Mouse (Mus musculus) kidney, postnatal 0 days (tissue): ENCODE measurements around the gene Abca12. TPM values are rescaled to one million over a fixed set of nuclear protein-coding genes. Genes with fewer than 3 reads are reported as not detected.

Experiments
- ATAC-seq: fragments of 200-750 bp; cut with Nextera tagmentation; replicated peaks from 2 replicates; pipeline ENCODE4 v1.8.0; 2017; ENCODE audit warnings: low read depth, moderate number of reproducible peaks, moderate TSS enrichment, moderate library complexity; ENCODE audit not compliant: low FRiP score
- DNase-seq: peaks from one replicate; pipeline ENCODE4 v3.0.0-alpha.2; 2016; ENCODE audit warnings: low spot score
- H3K27ac ChIP-seq: fragments of 300-500 bp; sonication (generic); 2 replicates; pipeline ENCODE4 v1.5.1; 2014; ENCODE audit warnings: mild to moderate bottlenecking
- H3K27me3 ChIP-seq: fragments of 300-500 bp; sonication (generic); 2 replicates; pipeline ENCODE4 v1.6.1; 2014; ENCODE audit warnings: low read length, mixed read lengths; ENCODE audit not compliant: insufficient read depth
- H3K36me3 ChIP-seq: fragments of 300-500 bp; sonication (generic); 2 replicates; pipeline ENCODE4 v1.6.1; 2014; ENCODE audit warnings: low read length, mixed read lengths; ENCODE audit not compliant: insufficient read depth
- H3K4me1 ChIP-seq: fragments of 300-500 bp; sonication (generic); replicated peaks from 2 replicates; pipeline ENCODE4 v1.6.1; 2014; ENCODE audit warnings: antibody characterized with exemption, low read length, mixed read lengths; ENCODE audit not compliant: insufficient read depth
- H3K4me2 ChIP-seq: fragments of 300-500 bp; sonication (generic); 2 replicates; pipeline ENCODE4 v1.6.1; 2014; ENCODE audit warnings: mild to moderate bottlenecking, low read length, moderate library complexity, mixed read lengths
- H3K4me3 ChIP-seq: fragments of 300-500 bp; sonication (generic); replicated peaks from 2 replicates; pipeline ENCODE4 v1.5.1; 2014; ENCODE audit warnings: low read depth, low read length
- H3K9ac ChIP-seq: fragments of 300-500 bp; sonication (generic); 2 replicates; pipeline ENCODE4 v1.6.1; 2014; ENCODE audit warnings: low read depth, low read length
- H3K9me3 ChIP-seq: fragments of 300-500 bp; sonication (generic); replicated peaks from 2 replicates; pipeline ENCODE4 v1.6.1; 2016; ENCODE audit warnings: low read length, inconsistent platforms, mixed read lengths
- CTCF ChIP-seq: IDR thresholded peaks from 2 replicates; pipeline ENCODE4 v1.5.1; 2016; ENCODE audit warnings: antibody characterized with exemption, low read depth, mild to moderate bottlenecking, moderate library complexity
- WGBS: fragments of 180-500 bp; shearing (Covaris S2); extraction: QIAGEN DNeasy Blood & Tissue Kit; methylation state at CpG from one replicate; pipeline ENCODE4 v1.1.7; 2014; 5-methylcytosine and 5-hydroxymethylcytosine counted together
- polyA plus RNA-seq: library from polyadenylated mRNA; unstranded; fragments of >200 nt; fragmentation: Nextera tagmentation; extraction: Ambion mirVana; gene quantifications from 2 replicates; pipeline ENCODE4 v1.2.1, GENCODE M21; 2015

Gene Abca12
- polyA plus RNA-seq, 1 experiment from 2014 or later = not detected

GRCm38 (mm10) chr1:71341370-71342260 is 73.1 kb downstream of the Abca12 start:
- ATAC-seq = no peak
- no peak for TF ChIP-seq CTCF

DNA sequence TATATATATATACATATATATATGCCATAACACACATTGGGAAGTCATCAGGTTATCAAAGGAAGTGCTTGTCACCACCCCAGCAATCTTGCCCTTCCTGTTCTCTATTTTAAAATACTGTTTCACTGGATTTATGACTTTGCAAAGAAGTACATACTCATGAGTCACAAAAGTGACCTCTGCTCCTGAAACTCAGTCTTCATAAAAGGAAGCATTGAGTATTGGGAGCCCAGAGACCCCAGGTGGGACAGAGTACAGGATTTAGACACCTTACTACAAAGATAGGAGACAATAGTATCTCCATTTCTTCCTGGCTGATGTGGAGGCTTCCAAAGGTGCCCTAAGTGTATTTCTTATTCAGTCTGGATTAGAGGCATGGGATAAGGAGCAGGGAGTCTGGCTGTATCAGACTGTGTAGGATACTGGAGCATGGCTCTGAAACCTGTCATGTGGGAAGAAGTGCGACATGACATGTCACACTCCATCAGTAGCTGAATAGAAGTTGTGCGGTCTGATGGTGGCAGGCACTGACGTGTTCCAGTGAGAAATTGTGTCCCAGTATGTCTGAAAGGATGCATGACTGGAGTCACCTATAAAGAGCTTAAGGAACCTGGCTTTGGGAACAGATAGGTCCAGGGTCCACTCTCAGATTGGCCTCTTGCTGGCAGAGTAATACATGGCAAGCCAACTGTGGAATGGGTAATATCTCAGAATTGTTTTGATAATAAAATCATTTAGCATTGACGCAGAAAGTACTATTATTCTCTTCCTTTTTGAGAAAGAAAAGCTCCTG is 76.0 kb downstream of the Abca12 start:
- Histone ChIP-seq H3K27me3 (no peaks in the 10 kb centered on the region), H3K9me3 (no peaks in the 10 kb centered on the region), H3K4me2 (no peak overlapping the region), H3K36me3 (no peaks in the 10 kb centered on the region), H3K27ac (no peak overlapping the region), H3K4me3 (no peak overlapping the region), H3K4me1 (no peaks in the 10 kb centered on the region), H3K9ac (no peak overlapping the region)
- ATAC-seq (no peak), DNase-seq (no peak)
- WGBS = 85% methylated on average over 4 of the region's 4 CpGs
- no peak for TF ChIP-seq CTCF

More at GRCm38 (mm10) chr1:71341370-71342260, 73.1 kb downstream of the Abca12 start:
- whole genome bisulfite sequencing = 68% methylated on average over 7 of the region's 7 CpGs
- H3K4me3 ChIP-seq = no peak overlapping the region
- no peak overlapping the region for H3K4me2 ChIP-seq
- H3K9me3 ChIP-seq = no peaks in the 10 kb centered on the region
- H3K4me1 ChIP-seq = no peaks in the 10 kb centered on the region
- H3K27me3 ChIP-seq = no peaks in the 10 kb centered on the region
- no peak overlapping the region for H3K9ac ChIP-seq
- H3K27ac ChIP-seq = no peak overlapping the region
- no peaks in the 10 kb centered on the region for H3K36me3 ChIP-seq
- DNase-seq = no peak

- Histone ChIP-seq H3K9ac (no peak overlapping the region), H3K4me1 (no peaks in the 10 kb centered on the region), H3K4me2 (no peak overlapping the region), H3K27me3 (no peaks in the 10 kb centered on the region), H3K9me3 (no peaks in the 10 kb centered on the region), H3K36me3 (no peaks in the 10 kb centered on the region), H3K4me3 (no peak overlapping the region), H3K27ac (no peak overlapping the region)
- TF ChIP-seq CTCF = no peak
- ATAC-seq (no peak), DNase-seq (no peak)
- 89% methylated on average over 3 of the region's 3 CpGs for WGBS
Observed at GRCm38 (mm10) chr1:71330349-71330748, 84.4 kb downstream of the Abca12 start.

DNA sequence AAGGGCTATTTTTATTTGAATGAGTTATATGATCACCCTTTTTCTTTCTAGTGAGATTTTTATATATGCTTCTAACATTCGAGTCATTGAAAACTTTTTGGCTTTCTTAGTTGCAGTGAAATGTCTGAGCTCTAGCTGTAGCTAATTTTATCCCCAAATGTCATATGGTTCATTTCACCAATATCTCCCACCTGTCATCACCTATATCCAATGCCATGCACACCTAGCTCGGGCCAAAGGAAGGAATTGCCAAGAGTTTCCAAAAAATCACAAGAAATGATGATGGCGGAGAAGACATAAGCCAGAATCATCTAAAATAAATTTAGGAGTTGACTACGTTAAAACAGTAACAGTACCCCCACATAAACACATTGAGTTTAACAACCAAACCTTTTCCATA is 102.5 kb downstream of the Abca12 start:
- no peak for ATAC-seq
- H3K36me3 ChIP-seq = no peaks in the 10 kb centered on the region

DNA sequence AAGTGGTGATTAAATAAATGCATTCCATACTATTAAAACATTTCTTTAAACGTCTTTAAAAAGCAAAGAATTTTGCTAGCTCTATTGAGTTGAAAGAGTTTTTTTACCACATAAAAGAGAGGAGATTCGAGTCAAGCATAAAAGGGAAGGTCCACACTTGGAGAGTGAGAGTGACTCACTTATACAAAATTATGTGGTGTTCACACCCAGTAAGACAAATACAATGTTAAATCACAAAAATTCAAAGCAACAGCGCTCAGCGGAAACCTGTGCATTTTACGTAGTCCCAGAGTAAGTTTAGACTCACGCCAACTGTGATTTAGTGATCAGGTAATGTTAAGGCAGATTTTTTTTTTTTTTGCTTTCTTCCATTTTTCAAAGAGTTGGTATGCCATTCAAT is 104.1 kb downstream of the Abca12 start:
- WGBS = 82% methylated on average over 6 of the region's 6 CpGs
- H3K9me3 ChIP-seq = no peaks in the 10 kb centered on the region
- H3K36me3 ChIP-seq = no peaks in the 10 kb centered on the region
- H3K9ac ChIP-seq = no peak overlapping the region
- H3K27ac ChIP-seq = no peak overlapping the region
- no peak for ATAC-seq
- no peak for DNase-seq
- H3K4me3 ChIP-seq = no peak overlapping the region
- H3K4me2 ChIP-seq = no peak overlapping the region
- H3K4me1 ChIP-seq = no peaks in the 10 kb centered on the region
- no peaks in the 10 kb centered on the region for H3K27me3 ChIP-seq
- TF ChIP-seq CTCF = no peak

More for the DNA sequence above, 102.5 kb downstream of the Abca12 start:
- Histone ChIP-seq H3K4me1 (no peaks in the 10 kb centered on the region), H3K4me3 (no peak overlapping the region), H3K27ac (no peak overlapping the region), H3K9ac (no peak overlapping the region), H3K4me2 (no peak overlapping the region), H3K9me3 (no peaks in the 10 kb centered on the region), H3K27me3 (no peaks in the 10 kb centered on the region)
- WGBS = 85% methylated on average over 4 of the region's 4 CpGs
- no peak for DNase-seq
- TF ChIP-seq CTCF = no peak

DNA sequence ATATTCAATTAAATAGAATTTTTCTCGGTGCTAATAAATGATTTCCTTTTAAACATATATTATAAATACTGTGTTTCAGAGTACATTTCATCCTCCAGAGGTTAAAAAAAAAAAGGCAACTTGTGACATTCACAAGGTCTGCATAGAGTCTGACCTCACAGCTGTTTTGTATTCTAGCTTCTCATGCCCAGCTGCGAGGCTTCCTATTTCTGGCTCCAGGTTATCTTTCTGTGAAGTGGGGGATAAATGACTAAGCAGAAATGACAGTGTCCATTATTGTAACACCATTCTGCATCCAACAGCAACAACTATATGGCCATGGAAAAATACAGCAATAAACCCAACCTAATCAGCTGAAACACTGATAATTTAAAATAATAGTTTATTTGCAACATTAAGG is 107.3 kb downstream of the Abca12 start:
- TF ChIP-seq CTCF = no peak
- no peak for DNase-seq
- 48% methylated on average over 2 of the region's 2 CpGs for WGBS

More for the DNA sequence above, 107.3 kb downstream of the Abca12 start:
- Histone ChIP-seq H3K9ac (no peak overlapping the region), H3K9me3 (no peaks in the 10 kb centered on the region), H3K27ac (no peak overlapping the region), H3K4me2 (no peak overlapping the region), H3K36me3 (no peaks in the 10 kb centered on the region), H3K4me3 (no peak overlapping the region), H3K4me1 (no peaks in the 10 kb centered on the region), H3K27me3 (no peaks in the 10 kb centered on the region)
- no peak for ATAC-seq
